Mouse (Mus musculus): Measurements from ENCODE around the gene Mttp.
"Not testable (repeated sequence)": the region's sequence is repeated elsewhere in the genome, so short reads cannot be mapped to it uniquely, and the experiment has no call there.

The Mttp gene

GRCm38 (mm10) chr3:138144642-138145171, at the start of gene Mttp:
TSS of gene Mttp (minus strand) at chr3:138144968.
- DNase-seq: peak; percentile 87 to 88

DNA sequence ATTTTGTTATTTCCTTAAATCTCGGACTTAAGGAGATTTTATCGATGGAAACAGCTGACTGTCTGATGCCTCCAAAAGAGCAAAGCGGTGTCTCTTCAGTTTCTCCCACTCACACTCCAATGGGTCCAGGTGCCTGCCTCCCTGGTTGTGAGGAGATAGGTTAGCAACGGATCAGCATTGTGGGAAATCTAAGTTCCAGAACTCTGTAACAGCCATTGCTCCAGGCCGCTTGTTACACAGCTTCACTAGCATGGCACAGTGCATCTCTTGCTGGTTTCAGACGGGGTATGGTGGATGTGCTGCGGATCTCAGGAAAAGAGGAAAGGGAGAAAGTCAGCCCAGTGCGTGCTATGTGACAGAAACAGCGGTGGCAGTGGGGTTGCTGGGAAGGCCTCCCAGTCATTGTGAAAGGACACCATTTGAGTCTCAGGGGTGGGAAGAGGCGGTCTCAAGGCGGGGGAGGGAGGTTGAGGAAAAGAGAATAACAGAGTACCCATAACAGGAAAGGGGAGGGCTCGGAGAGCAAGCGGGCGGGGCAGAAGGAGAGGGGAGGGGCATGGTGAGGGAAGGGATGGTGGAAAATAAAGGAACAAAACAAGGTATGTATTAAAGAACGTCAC, 49.0 kb upstream of the Mttp start, which contains the start of gene 4930579F01Rik:
4930579F01Rik (minus strand) TSS at position 143 of the 620 bp plus-strand sequence.
- DNase-seq: no peak

- DNase-seq: no peak
Observed at GRCm38 (mm10) chr3:138192260-138192659, 47.5 kb upstream of the Mttp start.

GRCm38 (mm10) chr3:138185995-138186930, 41.5 kb upstream of the Mttp start:
- DNase-seq: peak; percentile 10 to 15

- peak in 1 of 2 experiments; percentile 16 for DNase-seq
Observed at GRCm38 (mm10) chr3:138185290-138185689, 40.5 kb upstream of the Mttp start.

DNA sequence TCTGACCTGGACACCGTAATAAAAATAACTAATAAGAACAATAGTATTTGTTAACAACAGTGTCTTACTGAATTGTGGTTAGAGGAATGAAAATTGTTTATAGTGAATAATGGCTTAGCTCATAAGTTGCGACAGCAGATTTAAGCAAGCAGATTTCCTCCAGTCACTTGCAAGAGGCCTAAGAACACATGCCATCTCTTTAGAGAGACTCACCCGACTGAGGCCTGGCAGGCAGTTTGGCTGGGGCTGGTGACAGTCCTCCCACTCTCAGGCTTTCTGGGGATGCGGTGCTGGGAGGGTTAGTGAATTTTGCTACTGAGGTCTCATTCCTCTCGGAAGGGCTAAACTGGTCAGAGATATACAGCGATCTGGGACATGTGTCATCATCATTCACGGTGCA, 38.6 kb upstream of the Mttp start:
- DNase-seq: no peak

DNA sequence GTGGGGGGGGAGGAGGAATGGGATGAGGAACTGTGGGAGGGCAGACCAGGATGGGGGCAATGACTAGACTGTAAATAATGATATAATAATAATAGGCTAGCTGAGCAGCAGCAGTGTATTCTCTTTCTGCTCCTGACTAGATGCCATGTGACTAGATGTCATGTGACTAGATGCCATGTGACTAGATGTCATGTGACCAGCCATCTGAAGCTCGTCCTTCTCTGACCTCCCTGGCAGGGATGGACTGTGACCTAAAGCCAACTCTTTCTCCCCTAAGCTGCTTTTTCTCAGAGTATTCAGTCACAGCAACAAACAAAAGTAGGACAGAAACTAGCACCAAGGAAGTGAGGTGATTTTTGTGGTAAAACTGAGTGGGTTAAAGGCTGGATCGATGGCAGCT, 37.3 kb upstream of the Mttp start:
- no peak for DNase-seq

DNA sequence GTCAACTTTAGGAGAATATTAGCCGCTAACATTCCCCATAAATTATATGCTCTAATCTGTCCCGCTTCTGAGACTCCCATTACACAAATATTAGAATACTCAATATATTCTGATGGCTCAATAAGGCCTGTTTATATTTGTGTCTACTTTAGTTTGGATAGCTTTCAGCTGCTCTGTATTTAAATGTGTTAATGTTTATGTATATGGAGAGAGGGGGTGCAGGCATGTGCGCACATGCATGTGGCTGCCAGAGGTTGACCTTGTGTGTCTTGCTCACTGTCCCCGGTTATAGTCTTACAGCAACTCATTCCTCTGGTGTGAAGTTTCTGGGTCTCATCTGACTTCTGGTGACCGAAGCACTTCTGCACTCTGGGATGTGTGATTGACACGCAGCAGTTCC, 30.8 kb upstream of the Mttp start:
- DNase-seq: no peak

DNA sequence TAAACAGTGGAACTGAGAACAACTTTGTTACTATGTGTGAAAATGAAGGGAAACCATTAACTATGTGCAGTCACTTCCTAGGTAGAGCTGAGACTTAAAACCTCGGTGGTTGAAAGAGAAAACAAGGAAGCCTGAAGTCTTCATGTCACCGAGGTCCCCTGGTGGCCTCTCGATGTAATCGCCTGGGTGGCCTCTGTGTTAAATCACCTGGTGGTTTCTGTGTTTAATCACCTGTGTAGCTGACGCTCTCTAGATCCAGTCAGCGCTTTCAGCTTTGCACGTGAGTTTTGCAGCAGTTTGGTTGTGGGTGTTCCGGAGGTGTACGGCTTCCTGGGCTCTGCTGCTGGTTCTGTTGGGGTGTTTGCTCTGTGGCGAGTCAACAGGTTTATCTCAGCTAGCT, 28.5 kb upstream of the Mttp start:
- DNase-seq: no peak

GRCm38 (mm10) chr3:138162553-138163183, 17.9 kb upstream of the Mttp start:
- DNase-seq: no peak

DNA sequence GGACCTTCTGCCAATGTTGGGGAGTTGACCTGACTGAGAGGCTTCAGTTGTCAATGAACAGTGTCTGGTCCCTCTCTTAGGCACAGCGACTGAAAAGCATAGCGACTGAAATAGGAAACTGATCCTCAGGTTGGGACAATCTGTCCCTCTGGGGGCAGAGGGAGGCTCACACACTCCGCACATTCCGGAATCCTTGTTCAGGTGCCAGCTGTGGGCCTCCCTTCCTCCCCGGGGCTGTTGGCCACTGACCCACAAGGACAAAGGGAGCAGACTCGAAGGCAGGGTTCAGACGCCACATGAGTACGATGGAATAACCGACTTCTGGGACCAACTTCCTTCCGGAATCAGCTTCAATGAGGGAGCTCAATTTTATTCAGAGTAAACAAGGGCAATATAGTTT, 16.9 kb upstream of the Mttp start:
- no peak for DNase-seq

DNA sequence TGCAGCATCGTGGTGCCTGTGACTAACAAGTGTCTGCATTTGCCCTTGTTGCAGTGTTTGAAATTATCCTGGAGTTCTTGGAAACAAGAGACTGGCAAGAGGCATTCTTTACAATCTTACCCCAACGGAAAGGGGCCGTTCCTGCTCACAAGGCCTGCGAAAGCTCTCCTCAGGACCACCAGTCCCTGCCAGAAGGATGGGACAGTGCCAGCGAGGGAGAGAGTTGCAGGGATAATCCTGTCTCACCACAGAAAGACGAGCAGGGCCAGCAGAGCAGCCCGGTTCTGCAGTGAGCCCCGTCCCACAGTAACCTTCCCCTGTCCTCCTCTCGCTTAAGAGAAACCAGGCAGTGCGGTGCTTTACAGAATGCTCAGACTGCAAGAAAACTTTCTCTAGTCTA, 11.9 kb upstream of the Mttp start:
- DNase-seq: peak; percentile 73 to 79

DNA sequence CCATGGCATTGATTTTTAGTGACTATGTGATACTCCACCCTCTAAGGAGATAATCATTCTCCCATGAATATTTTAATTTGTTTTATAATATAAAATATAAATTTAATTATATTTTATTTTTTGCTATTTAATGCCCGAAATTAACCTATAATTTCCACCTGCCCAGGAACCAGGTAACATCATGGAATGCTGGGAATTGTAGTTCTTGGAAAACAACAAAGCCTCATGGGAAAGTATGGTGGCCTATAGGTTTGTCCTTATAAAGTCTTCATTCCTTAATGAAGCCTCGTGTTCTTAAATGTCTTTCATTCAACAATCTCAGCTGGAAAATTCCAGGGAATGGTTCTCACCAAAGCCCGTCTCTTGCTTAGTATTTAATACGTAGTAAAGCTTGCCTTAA, 10.3 kb upstream of the Mttp start:
- DNase-seq: no peak

DNA sequence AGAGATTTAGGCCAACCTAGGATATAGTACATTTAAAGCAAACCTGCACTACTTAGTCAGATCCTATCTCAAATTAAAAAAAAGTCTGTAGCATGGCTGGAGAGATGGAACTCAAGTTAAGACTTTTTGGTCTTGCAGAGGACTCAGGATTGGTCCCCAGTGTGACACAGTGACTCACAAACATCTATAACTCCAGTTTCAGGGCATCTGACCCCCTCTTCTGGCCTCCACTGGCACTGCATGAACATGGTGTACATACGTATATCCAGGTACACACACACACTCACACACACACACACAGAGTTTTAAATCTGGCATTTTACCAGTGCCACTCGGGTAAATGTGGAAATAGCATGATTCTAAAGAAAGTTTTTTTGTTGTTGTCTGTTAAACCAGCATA, 4.0 kb upstream of the Mttp start:
- DNase-seq: no peak

DNA sequence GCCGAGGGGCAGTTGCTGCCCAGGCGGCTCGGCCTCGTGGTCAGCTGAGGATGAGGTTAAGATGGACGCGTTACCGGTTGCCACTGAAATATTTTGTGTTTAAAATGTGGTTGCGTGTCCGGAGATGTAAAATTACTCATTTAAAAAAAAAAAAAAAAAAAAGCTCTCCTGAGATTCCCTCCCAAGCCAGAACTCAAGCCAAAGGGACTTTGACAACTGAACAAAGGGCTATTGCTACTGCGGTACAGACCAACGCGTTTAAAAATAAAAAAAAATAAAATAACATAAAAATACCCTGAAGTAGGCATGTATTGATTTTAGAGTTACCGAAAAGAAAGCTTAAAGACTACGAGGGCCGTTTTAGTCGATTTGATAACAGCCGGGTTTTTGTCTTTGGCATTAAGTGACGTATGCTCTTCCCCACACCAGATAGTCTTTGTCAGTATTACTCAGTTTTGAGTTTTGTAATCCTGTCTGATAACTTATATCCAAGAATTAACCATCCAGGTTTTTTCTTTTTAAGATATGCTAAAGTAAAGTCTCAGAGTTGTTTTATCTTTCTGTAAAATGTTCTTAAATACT, 617 bp downstream of the Mttp start:
- DNase-seq: no peak

- DNase-seq: peak; percentile 99
Observed at GRCm38 (mm10) chr3:138143315-138144059, 1.3 kb downstream of the Mttp start, which contains the start of gene Trmt10a. TSS of gene Trmt10a (plus strand) at chr3:138143448.

DNA sequence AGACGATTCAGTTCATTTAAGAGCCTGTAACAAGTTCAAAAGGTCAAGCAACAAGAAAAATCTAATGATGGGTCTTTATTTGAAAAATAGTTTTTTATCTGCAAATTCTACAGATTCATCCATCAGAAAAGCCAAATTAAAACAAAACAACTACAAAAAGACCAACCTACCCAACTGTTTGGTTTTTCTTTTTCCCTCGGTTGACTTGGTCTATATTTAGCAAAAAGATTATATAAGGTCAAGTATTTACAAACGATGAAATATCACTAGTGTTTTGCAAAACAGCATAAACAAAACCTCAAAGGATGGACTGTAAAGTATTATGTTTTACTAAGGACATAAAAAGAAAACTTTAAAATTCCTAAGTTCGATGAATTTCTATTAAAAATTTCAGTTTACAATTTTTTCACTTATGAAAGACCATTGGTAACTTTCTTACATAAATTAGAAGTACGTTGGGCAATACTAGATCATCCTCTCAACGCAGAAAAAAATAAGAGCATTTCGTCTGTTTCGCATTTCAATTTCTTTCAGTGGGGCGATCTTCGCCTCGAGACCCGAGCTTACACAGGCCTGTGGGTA, 1.9 kb downstream of the Mttp start:
- DNase-seq: no peak

GRCm38 (mm10) chr3:138142052-138142732, 2.6 kb downstream of the Mttp start:
- peak; percentile 26 to 32 for DNase-seq

DNA sequence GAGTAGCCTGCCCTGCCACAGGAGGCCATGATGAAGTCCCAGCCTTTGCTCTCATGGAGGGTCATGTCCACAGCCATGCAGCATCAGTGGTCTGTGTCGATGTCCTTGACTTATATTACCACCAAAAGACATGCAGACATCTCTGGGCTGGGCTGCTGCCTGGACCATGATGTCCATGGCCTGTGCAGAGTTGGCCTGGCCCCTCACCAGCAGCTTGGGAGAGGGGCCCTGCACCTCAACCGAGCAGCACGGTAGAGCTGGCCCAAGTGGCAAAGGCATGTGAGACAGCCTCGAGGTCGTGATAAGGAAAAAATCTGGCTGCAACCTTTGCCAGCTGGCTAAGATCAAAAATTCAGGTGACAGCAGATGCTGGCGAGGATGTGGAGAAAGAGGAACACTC, 5.1 kb downstream of the Mttp start:
- DNase-seq: no peak

DNA sequence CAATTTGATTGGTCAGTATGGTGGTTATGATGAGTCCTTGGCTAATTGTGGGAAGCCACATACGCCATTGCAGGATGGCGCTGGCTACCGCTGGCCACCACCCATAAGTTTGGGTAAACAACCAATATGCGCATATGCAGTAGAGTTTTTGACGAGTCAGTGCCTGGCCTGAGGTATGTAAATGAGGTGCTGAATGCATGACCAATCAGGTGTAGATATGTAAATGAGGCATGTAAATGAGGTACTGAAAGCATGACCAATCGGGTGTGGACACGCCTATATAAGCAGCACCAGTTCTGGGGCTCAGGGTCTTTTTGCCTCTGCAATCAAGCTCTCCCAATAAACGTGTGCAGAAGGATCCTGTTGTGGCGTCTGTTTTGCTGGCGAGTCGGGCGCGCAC, 6.6 kb downstream of the Mttp start:
- not testable (repeated sequence) for DNase-seq

GRCm38 (mm10) chr3:138134528-138134927, 10.2 kb downstream of the Mttp start:
- no peak for DNase-seq

Data from cerebellum, postnatal 14 days (tissue).